In genomic region chr2:8347867-8348266, GRCm38 (mm10) we compare ENCODE assay signal across 17 mouse cellular contexts.
"Had no signal": no experiment of that assay in that cellular context is flagged by ENCODE, and none has a peak within 500 bp of the region (broad histone marks: within the 10 kb centered on the region; RNA-seq: fewer than 3 reads in every experiment).

No protein-coding gene starts in this region.

- H3K4me3 ChIP-seq: midbrain, embryonic 10.5 days; midbrain, embryonic 12.5 days; myocyte; neural tube, embryonic 13.5 days; neural tube, embryonic 15.5 days had no signal

- H3K27ac ChIP-seq: midbrain, embryonic 10.5 days; midbrain, embryonic 12.5 days; neural tube, embryonic 13.5 days; neural tube, embryonic 15.5 days had no signal

- DNase-seq: lung, adult 18-20 months; lung, embryonic 14.5 days; lung, postnatal 10 days; lung, postnatal 4 days; midbrain, embryonic 14.5 days; retina, postnatal 1 day; right cerebral cortex, postnatal 25 days; right cerebral cortex, postnatal 4 days; spleen, adult 18-20 months; thymus, adult 2 months; thymus, postnatal 25 days; thymus, postnatal 4 days had no signal
